Mouse (Mus musculus): ENCODE results near the gene Ppp2r1a. TPM values are rescaled to one million over a fixed set of nuclear protein-coding genes. Genes with fewer than 3 reads are reported as not detected.

Gene Ppp2r1a
- 286 and 318 TPM in 2 replicates for total RNA-seq (2021)
- long read RNA-seq, experiment 1, transcript Ppp2r1a-201 (15 exons, 2,410 nt), result major isoform, 352 of 520 reads
- long read RNA-seq, experiment 1, partial matches to known transcripts, result 150 of 520 reads
- long read RNA-seq, experiment 1, other reads (novel, unspliced or antisense), result 18 of 520 reads
- long read RNA-seq, experiment 2, transcript Ppp2r1a-201 (15 exons, 2,410 nt), result major isoform, 194 of 295 reads
- long read RNA-seq, experiment 2, partial matches to known transcripts, result 95 of 295 reads
- long read RNA-seq, experiment 2, other reads (novel, unspliced or antisense), result 6 of 295 reads

DNA sequence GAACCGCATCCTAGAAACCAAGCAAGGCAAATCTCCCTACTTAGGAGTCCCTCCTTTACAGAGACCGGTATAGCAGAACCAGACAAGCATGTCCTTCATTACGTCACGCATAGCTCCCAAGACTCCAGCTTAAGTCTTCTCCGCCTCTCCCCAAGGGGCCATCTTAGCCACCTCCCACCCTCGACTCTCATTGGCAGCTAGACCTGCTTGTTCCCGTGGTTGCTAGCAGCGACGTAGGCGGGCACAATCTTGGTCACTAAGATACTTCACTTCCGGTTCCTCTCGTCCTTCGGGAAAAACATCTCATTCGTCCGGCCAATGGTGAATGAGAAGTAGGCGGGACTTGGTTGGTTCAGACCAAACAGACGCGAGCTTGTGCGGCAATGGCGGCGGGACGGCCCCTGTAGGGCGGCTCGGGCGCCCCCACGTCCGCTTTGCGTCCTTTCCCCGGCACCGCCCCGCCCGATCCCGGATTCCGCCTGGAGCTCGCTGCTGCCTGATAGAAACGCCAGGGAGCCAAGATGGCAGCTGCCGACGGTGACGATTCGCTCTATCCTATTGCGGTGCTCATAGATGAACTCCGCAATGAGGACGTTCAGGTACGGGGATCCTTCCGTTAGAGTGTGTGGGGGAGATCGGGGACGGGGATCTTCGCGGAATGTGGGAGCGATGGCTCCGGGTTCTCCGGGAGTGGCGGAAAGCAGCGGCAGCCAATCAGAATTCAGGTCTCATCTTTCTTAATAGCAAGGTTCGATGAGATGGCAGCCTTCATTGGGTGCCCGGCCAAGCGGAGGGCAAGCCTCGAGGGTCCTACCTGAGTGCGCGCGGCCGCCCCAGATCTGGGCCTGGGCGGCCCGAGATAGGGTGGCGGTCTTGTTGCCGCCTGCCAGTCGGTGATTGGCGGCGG, at the start of gene Ppp2r1a:
Gene Ppp2r1a, plus strand, starts transcription at position 327 of the 907 bp plus-strand sequence.
- peak; percentile 98 for DNase-seq

DNA sequence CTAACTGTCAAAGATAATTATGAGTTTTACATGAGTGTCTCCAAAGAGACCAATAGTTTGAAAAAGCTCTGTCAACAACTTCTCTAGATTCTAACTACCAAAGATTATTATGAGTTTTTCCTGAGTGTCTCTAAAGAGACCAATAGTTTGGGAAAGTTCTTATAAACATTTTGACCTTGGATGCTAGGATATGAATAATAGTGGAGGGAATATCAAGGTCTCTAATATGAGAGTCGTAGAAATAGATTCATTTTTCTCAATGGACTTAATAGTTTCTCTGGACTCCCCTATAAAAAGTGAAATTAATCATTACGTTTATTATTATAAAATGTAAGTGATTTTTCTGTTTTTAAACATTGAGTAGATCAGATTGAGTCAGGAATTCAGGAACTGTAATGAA, 40.1 kb upstream of the Ppp2r1a start, which contains the start of gene Vmn1r231:
Gene Vmn1r231, minus strand, starts transcription at position 101 of the 400 bp plus-strand sequence.
- no peak for DNase-seq

DNA sequence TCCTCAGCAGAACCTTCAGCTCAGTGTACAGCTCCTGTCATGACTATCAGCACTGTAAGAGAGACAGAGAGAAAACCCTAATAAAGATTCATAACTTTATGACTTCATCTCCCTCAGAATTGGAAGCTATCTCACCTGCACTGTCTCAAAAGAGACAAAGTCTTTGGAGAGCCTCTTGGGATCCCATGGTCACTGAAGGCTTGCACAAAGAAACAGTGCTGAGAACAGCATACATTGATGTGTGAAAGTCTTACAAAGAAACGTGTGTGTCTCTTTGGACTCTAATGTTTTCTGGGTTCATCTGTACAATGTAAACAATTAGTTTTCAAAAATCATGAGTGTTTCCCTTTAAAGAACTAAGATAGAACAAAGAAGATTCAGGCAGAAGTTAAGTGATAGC, 25.5 kb upstream of the Ppp2r1a start, which contains the start of gene Vmn1r232:
Gene Vmn1r232, minus strand, starts transcription at position 101 of the 400 bp plus-strand sequence.
- DNase-seq, result no peak

DNA sequence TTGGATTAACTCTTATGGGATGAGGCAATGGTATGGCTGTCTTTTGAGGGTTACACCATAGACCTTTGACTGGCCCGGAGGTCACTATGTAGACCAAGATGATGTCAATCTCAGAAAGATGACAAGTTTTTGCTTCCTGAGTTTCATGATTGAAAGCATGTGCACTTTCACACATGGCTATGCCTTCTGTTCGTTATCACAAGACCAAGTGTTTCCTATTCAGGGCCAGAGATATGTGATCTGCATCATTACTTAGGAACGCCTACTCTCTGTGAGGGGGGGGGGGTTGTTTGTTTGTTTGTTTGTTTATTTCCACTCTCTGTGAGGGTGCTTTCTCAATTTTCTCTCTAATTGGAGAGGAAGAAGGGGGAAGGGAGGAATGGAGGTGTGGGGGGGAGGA, 885 bp upstream of the Ppp2r1a start:
- no peak for DNase-seq

DNA sequence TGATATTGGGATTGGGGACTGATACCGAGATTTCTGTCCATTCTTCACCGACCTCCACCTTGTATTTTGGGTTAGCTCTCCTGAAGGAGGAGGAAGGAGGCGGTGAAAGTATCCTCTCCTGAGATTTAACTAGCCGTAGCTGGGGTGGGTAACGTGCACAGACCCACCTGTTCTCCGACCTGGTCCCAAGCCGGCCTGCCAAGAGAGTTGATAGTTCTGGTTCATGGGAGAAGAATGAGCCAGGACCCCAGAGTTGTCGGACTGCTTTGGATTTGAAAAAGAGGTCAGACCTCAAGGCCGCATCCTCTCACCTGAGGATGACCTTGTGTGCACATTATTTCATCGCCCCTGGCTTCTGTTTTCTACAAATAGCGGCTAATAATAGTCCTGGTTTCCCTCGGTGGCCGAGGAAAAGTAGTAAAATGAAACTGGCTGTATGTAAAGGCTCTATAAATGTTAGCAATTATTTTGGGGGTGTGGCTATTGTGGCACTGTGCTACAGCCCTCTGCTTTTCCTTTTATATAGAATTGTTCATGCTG, 985 bp downstream of the Ppp2r1a start:
- peak; percentile 18 for DNase-seq

DNA sequence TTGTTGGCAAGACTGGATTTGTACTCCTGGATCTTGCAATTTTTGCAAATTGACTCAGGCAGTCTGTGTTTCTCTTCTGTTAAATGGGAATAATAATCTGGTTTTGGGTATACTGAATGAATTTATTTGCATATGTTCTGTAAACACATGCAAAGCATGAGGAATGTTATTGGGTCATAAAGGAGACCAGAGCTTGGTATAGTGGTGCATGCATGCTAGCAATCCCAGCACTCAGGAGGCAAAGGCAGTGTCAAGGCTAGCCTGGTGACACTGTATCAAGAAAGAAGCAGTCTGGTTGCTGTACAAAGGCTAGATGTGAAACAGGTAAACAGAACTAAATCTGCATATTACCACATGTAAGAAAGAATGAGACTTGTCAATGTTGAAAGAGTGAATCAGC, 1.5 kb downstream of the Ppp2r1a start:
- DNase-seq, result no peak

DNA sequence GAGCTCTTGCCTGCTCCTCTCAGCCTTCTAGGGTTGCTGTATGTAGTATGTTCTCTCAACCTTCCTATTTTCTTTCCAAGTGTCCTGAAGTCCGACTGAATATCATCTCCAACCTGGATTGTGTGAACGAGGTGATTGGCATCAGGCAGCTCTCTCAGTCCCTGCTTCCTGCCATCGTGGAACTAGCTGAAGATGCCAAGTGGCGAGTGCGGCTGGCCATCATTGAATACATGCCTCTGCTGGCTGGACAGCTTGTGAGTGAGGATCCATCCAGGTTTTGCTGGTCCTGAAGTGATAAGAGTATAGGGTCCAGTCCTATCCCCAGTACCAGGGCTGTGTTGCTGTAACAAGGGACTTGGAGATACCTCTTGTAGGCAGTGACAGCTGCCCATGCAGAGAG, 15.3 kb downstream of the Ppp2r1a start:
- no peak for DNase-seq

DNA sequence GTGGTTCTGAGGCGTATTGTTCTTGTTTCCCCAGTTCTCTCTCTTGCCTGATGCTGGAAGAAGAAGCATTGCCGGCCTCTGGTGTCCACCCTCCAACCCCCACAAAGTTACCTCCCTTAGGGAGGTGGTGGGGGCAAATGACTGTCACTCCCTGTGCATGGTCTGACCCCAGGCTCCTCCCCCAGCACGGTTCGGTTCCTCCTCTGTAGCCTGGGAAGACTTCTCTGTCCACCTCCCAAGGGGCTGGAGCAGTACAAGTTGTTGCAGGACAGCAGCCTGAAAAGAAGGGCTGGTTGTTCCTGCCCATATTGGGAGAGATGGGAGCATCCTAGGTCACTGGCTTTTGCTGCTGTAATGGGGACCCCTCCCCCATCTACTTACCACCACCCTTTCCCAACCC, 20.3 kb downstream of the Ppp2r1a start:
- no peak for DNase-seq

DNA sequence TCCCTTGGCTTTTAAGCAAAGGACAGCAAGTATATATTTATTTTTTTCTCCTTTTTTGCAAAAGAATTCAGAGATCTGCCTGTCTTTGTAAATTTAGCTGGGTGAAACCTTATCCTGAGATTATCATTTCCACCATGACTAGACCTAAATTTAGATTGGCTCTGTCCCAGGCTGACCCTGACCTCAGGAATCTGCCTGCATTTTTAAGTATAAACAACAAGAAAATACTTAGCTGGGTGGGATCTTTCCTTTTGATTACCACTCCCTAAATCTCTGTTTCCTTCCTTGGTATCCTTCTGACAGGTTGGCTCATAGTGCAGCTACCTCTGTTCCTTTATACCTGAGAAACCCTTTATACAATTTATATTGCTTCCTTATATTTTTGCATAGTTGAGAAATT, 21.6 kb downstream of the Ppp2r1a start:
- no peak for DNase-seq

DNA sequence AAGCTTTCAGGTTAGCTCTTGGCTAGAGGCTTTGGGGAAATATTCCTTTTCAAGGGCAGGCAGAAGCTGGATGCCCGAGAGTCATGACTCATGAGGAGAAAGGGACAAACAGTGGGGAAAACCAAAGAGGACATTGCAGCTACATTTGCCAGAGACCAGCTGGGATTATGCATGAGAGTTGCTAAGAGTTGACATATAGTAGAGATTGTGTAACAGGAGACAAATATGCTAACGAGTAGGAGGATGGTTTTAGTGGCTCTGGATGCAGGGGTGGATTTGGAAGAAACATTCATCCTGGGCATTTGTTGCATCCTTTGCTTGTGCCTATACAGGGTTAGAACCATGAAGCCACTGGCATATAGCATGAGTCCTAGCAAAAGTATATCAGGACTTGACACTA, 48.6 kb downstream of the Ppp2r1a start:
- DNase-seq, result no peak

DNA sequence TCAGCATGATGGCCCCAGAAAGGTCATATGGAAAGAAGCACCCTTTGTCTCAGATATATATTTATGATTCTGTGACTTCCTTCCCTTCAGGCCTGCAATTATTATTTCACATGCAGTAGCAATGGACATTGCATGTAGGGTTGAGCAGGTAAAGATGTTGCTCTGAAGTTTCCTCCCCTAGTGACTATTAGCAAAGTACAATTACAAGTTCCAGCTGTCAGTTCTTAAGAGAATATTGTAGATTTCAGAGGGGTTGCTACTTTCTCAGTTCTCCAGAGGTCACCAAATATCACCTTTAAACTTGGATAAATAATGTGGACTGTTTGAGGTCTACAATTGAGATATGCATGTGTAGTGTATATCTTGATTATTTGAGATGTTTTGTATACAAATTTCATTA, 51.3 kb downstream of the Ppp2r1a start, which contains the start of gene Vmn1r233:
Gene Vmn1r233, minus strand, starts transcription at position 101 of the 400 bp plus-strand sequence.
- no peak for DNase-seq

DNA sequence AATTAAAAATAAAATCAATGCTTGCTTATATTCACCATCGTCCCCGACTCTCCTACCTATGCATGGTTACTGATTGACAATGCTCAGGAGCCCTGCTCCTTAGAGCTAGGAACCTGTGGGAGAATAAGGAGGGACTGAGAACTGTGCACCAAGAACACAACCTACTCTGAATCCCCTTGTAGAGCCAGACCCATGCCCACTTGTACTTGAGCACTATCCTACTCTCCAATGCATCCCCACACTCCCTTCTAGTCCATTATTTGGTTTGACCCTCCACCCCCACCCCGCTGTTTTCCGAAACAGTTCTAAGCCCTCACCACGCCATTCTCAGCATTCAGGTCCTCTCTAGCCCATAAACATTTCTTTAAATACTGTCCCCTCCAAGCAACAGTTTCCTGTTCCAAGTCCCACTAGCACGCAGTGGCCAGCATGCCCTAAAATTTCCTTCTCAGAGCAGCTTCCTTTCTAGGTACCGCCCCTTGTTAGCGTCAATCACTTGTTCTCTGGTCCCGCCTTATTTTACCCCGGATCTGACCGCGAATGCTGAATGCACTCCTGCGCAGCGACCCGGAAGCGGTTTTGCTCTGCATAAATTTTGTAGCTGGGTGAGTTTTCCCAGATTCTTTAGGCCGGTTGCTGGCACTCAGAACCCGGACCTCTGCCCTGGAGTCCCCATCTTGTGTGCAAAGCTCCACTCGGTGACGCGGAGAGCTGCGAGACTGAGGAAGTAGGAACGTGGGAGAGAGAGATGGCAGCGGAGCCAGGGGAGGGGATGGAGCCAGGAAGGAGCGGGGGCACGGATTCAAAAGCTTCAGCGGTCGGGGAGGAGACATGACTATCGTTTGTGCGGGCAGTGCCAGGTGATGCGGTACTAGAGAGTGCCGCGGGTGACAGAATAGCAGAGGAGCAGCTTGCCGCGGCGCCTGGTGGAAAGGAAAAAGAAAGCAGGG, 63.5 kb downstream of the Ppp2r1a start, which contains the start of gene Zfp160:
Gene Zfp160, plus strand, starts transcription at position 522 of the 950 bp plus-strand sequence.
- DNase-seq, result peak; percentile 93

DNA sequence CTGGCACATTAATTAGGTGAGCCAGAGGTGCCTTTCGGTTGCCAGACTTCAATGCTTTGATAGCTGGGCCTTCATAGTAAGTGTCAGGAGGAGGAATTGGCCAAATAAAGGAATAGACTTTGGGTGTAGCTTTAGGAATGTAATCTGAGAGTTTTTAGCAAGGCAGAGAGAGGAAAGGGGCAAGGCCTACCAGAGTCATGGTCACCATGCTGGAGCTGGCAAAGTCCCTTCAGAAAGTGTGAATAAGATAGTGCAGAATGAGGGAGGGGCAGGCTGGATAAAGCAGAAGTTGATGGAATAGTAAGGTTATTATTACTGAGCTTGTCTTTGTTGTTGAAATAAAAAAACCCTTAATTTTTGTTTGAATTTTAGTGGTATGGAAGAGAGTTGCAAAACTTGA, 64.6 kb downstream of the Ppp2r1a start:
- DNase-seq, result peak; percentile 26

Other genes starting within 250 kb of the Ppp2r1a start
- not detected in 2 replicates for gene Vmn1r227, start 215.5 kb upstream of the Ppp2r1a start, total RNA-seq (2021)
- not detected in 2 replicates for gene Vmn1r228, start 159.2 kb upstream of the Ppp2r1a start, total RNA-seq (2021)
- gene Vmn1r229, start 133.8 kb upstream of the Ppp2r1a start, total RNA-seq (2021), result not detected in 2 replicates
- not detected in 2 replicates for gene Vmn1r230, start 104.9 kb upstream of the Ppp2r1a start, total RNA-seq (2021)
- not detected in 2 replicates for gene Vmn1r231, start 40.2 kb upstream of the Ppp2r1a start, total RNA-seq (2021)
- gene Vmn1r232, start 25.6 kb upstream of the Ppp2r1a start, total RNA-seq (2021), result not detected in 2 replicates
- not detected in 2 replicates for gene Vmn1r233, start 51.2 kb downstream of the Ppp2r1a start, total RNA-seq (2021)
- gene Zfp160, start 63.6 kb downstream of the Ppp2r1a start, total RNA-seq (2021), result 18.5 and 23.8 TPM in 2 replicates